Mouse (Mus musculus) frontal cortex, adult 2 months (tissue): ENCODE results near the gene Zfand3. TPM values are rescaled to one million over a fixed set of nuclear protein-coding genes. Genes with fewer than 3 reads are reported as not detected.

Experiments used
- DNase-seq, 2 experiments: peaks; one replicate each; pipeline ENCODE4 v3.0.0; 2022; ENCODE audit warnings: low spot score in 1 of 2; ENCODE audit errors: extremely low spot score in 1 of 2
- polyA plus RNA-seq: library from polyadenylated mRNA; depleted of rRNA; stranded (reverse); fragments of >200 nt; gene quantifications from 2 replicates; pipeline ENCODE4 v1.2.3, GENCODE M21; 2012; rRNA removed

Gene Zfand3
- polyA plus RNA-seq, 1 experiment: 100 TPM

DNA sequence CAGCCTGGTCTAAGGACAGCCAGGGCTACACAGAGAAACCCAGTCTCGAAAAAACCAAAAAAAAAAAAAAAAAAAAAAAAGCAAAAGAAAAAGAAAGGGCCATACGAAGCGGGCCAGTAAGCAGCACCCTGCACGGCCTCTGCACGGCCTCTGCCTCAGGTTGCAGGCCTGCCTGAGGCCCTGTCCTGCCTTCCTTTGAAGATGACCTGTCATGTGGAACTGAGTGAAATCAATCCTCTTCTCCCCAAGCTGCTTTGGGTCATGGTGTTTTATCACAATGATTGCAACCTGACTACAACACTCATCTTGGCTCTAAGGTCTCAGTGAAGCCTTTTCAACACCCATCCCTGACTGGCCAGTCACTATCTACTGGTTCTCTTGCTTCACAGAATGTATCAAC is 248.5 kb downstream of the Zfand3 start:
- no peak for DNase-seq

DNA sequence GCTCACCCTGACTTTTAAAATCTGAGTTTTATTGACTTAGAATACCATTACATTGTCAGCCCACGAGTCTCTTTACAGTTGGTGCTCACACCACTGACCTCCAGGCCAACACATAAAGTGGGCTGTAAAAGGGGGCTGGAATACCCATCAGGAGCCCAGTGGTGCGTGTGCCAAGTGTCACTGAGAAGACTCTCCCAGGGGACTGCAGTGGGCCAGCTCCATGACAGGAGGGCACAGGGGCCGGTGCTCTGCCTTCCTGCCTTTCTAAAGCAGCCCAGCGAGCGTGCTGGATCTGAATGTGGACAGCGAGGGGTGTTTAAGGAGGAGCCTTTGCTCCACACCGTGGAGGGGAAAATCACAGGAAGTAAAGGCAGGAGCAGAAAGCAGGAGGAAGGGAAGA is 249.4 kb downstream of the Zfand3 start:
- DNase-seq: no peak

DNA sequence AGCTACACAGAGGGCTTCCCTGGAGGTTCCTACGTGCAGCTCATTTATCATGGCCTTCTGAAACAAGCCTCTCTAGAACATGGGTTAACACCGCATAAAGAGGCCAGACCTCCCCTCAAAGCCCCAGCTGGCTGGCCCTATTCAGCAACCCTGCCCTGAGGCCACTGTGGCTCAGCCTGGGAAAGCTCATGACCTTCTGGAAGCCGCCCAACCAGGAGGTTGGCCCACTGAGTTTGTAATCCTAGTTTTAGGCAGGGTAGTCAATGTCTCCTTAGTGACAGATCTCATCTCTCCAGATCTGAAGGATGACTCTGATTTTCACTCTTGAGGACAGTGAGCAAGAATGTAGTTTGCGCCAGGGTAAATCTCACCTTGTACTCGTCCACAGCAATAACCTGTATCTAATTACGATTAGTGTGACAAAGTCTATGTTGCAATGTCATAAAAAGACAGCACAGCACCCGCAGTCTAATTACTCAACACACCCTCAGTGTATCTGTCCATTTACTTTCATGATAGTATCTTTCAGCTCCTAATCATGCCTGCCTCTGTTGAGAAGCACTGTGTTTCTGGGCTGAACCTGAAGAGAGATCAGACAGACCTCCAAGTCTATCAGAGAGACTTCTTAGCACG is 251.5 kb downstream of the Zfand3 start:
- no peak for DNase-seq

DNA sequence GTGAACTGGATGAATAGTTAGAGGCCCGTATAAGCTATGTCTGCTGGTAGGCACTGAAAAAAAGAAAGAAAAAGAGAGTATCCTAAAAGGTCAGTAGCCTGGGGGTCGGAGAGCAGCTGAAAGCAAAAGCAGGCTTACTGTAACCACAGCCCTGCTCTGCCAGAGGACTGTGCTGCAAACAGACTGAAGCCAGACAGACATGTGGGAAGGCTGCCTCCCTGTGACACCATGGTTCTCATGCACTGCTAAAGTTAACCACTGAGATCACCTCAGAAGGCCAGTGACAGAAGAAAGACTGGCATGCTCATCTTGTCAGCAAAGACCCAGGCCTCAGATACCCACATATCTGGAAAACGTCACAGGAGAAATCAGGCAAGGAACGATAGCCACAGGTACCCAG is 253.9 kb downstream of the Zfand3 start:
- no peak for DNase-seq

DNA sequence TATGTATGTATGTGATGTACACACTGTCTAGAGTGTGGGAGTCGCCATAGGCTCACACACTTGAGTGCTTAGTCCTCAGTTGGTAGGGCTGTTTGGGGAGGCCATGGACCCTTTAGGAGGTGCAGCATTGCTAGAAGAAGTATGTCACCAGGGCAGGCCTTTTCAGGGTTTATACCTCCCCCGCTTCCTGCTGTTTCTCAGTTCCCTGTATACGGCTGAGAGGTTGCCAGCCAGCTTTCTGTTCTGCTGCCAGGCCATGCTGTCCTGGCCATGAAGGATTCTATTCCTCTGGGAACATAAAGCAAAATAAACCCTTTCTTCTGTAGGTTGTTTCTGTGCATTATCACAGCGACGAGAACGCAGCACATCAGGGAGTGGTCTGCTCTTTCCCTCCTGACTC is 255.4 kb downstream of the Zfand3 start:
- DNase-seq: no peak

Other genes with a start within 250 kb of the Zfand3 start
- gene Mdga1, start 34.6 kb upstream of the Zfand3 start, polyA plus RNA-seq: 26.7 and 28.2 TPM in 2 replicates